Mouse (Mus musculus) MEL (cell line): ENCODE data around the gene Tspan18. TPM values are rescaled to one million over a fixed set of nuclear protein-coding genes. Genes with fewer than 3 reads are reported as not detected.

Experiments
- DNase-seq: peaks from one replicate; pipeline ENCODE4 v3.0.0; 2011; ENCODE audit warnings: low read depth, low spot score
- H3K27ac ChIP-seq: 2 replicates; pipeline ENCODE4 v1.5.1; 2012; ENCODE audit warnings: low read depth, mild to moderate bottlenecking, control low read depth, low read length, moderate library complexity; ENCODE audit not compliant: control insufficient read depth
- H3K27me3 ChIP-seq, 2 experiments: fragments of 150-350 bp in 1 of 2; sonication (generic) in 1 of 2; 2 replicates each; pipeline ENCODE4 v1.6.1; 2012; ENCODE audit warnings: low read length in 2 of 2, mild to moderate bottlenecking in 2 of 2, improper control_type of control experiment in 1 of 2, moderate library complexity in 1 of 2; ENCODE audit not compliant: insufficient read depth in 2 of 2, control insufficient read depth in 1 of 2
- H3K36me3 ChIP-seq, 2 experiments: 2 replicates each; pipeline ENCODE4 v1.6.1; 2012 to 2014; ENCODE audit warnings: low read length in 2 of 2, improper control_type of control experiment in 1 of 2, inconsistent platforms in 1 of 2, mild to moderate bottlenecking in 1 of 2; ENCODE audit not compliant: insufficient read depth in 2 of 2, control insufficient read depth in 1 of 2
- H3K4me1 ChIP-seq, 2 experiments: fragments of 150-350 bp in 1 of 2; sonication (generic) in 1 of 2; 2 replicates each; pipeline ENCODE4 v1.6.1; 2012; ENCODE audit warnings: low read length in 2 of 2, improper control_type of control experiment in 1 of 2, mild to moderate bottlenecking in 1 of 2; ENCODE audit not compliant: insufficient read depth in 2 of 2, control insufficient read depth in 1 of 2
- H3K4me3 ChIP-seq, 2 experiments: fragments of 150-350 bp in 1 of 2; sonication (generic) in 1 of 2; 2 replicates each; pipeline ENCODE4 v1.5.1; 2012; ENCODE audit warnings: low read depth in 2 of 2, low read length in 2 of 2, mild to moderate bottlenecking in 2 of 2, moderate library complexity in 2 of 2, control low read depth in 1 of 2, improper control_type of control experiment in 1 of 2; ENCODE audit not compliant: control insufficient read depth in 1 of 2, insufficient read depth in 1 of 2
- H3K79me2 ChIP-seq: 2 replicates; pipeline ENCODE4 v1.6.1; 2012; ENCODE audit warnings: mild to moderate bottlenecking, low read length, moderate library complexity; ENCODE audit not compliant: control insufficient read depth, poor library complexity, insufficient read depth
- H3K9ac ChIP-seq: 2 replicates; pipeline ENCODE4 v1.6.1; 2012; ENCODE audit warnings: low read depth, mild to moderate bottlenecking, control low read depth, low read length, moderate library complexity; ENCODE audit not compliant: control insufficient read depth, poor library complexity, severe bottlenecking
- H3K9me3 ChIP-seq: fragments of 150-350 bp; sonication (generic); replicated peaks from 2 replicates; pipeline ENCODE4 v1.6.1; 2012; ENCODE audit warnings: mild to moderate bottlenecking, low read length, improper control_type of control experiment, moderate library complexity; ENCODE audit not compliant: insufficient read depth
- BHLHE40 ChIP-seq: IDR thresholded peaks from 2 replicates; pipeline ENCODE4 v1.6.1; 2012; ENCODE audit warnings: low read depth, mild to moderate bottlenecking, inconsistent platforms, low read length, improper control_type of control experiment, borderline replicate concordance
- CHD2 ChIP-seq: IDR thresholded peaks from 2 replicates; pipeline ENCODE4 v1.6.1; 2011; ENCODE audit warnings: low read length, improper control_type of control experiment
- EP300 ChIP-seq, 2 experiments: IDR thresholded peaks; 2 replicates each; pipeline ENCODE4 v1.6.1; 2011; ENCODE audit warnings: improper control_type of control experiment in 2 of 2, low read length in 2 of 2, low read depth in 1 of 2, mild to moderate bottlenecking in 1 of 2
- GABPA ChIP-seq: IDR thresholded peaks from 2 replicates; pipeline ENCODE4 v1.6.1; 2012; ENCODE audit warnings: low read depth, mild to moderate bottlenecking, inconsistent platforms, low read length, improper control_type of control experiment, moderate library complexity
- MAFK ChIP-seq: IDR thresholded peaks from 2 replicates; pipeline ENCODE4 v1.6.1; 2011; ENCODE audit warnings: low read depth, mild to moderate bottlenecking, low read length, improper control_type of control experiment, borderline replicate concordance
- MAZ ChIP-seq: IDR thresholded peaks from 2 replicates; pipeline ENCODE4 v1.6.1; 2012; ENCODE audit warnings: low read depth, mild to moderate bottlenecking, inconsistent platforms, low read length, improper control_type of control experiment
- MEF2A ChIP-seq: IDR thresholded peaks from 2 replicates; pipeline ENCODE4 v1.6.1; 2014; ENCODE audit warnings: low read depth, mild to moderate bottlenecking, inconsistent platforms, low read length, improper control_type of control experiment; ENCODE audit not compliant: poor library complexity, insufficient replicate concordance, severe bottlenecking; ENCODE audit errors: extremely low read depth
- MXI1 ChIP-seq: IDR thresholded peaks from 2 replicates; pipeline ENCODE4 v1.6.1; 2011; ENCODE audit warnings: mild to moderate bottlenecking, low read depth, low read length, improper control_type of control experiment
- NELFE ChIP-seq: IDR thresholded peaks from 2 replicates; pipeline ENCODE4 v1.6.1; 2011; ENCODE audit warnings: low read depth, low read length, improper control_type of control experiment
- POLR2A ChIP-seq, 2 experiments: IDR thresholded peaks; 2 replicates each; pipeline ENCODE4 v1.6.1; 2011 to 2012; ENCODE audit warnings: low read length in 2 of 2, mild to moderate bottlenecking in 2 of 2, control low read depth in 1 of 2, improper control_type of control experiment in 1 of 2, low read depth in 1 of 2, moderate library complexity in 1 of 2; ENCODE audit not compliant: control insufficient read depth in 1 of 2, insufficient read depth in 1 of 2, poor library complexity in 1 of 2
- POLR2AphosphoS2 ChIP-seq: IDR thresholded peaks from 2 replicates; pipeline ENCODE4 v1.6.1; 2011; ENCODE audit warnings: low read length, improper control_type of control experiment
- POLR2AphosphoS5 ChIP-seq: IDR thresholded peaks from 2 replicates; pipeline ENCODE4 v1.6.1; 2012; ENCODE audit warnings: low read depth, borderline replicate concordance, mild to moderate bottlenecking, inconsistent platforms, low read length, moderate library complexity, mixed read lengths
- RCOR1 ChIP-seq: IDR thresholded peaks from 2 replicates; pipeline ENCODE4 v1.6.1; 2012; ENCODE audit warnings: low read depth, mild to moderate bottlenecking, inconsistent platforms, low read length, improper control_type of control experiment
- TAL1 ChIP-seq: IDR thresholded peaks from 2 replicates; pipeline ENCODE4 v1.6.1; 2012; ENCODE audit warnings: mild to moderate bottlenecking, inconsistent platforms, low read length, moderate library complexity, mixed read lengths
- UBTF ChIP-seq: IDR thresholded peaks from 2 replicates; pipeline ENCODE4 v1.6.1; 2012; ENCODE audit warnings: low read depth, mild to moderate bottlenecking, inconsistent platforms, low read length, improper control_type of control experiment, moderate library complexity, borderline replicate concordance; ENCODE audit not compliant: insufficient read depth
- USF2 ChIP-seq, 2 experiments: IDR thresholded peaks; 2 replicates each; pipeline ENCODE4 v1.6.1; 2011 to 2012; ENCODE audit warnings: improper control_type of control experiment in 2 of 2, low read length in 2 of 2, borderline replicate concordance in 1 of 2, inconsistent platforms in 1 of 2, low read depth in 1 of 2, mild to moderate bottlenecking in 1 of 2; ENCODE audit not compliant: insufficient read depth in 1 of 2
- ZMIZ1 ChIP-seq: IDR thresholded peaks from 2 replicates; pipeline ENCODE4 v1.6.1; 2012; ENCODE audit warnings: low read depth, mild to moderate bottlenecking, inconsistent platforms, low read length, improper control_type of control experiment, moderate library complexity
- ZNF384 ChIP-seq: IDR thresholded peaks from 2 replicates; pipeline ENCODE4 v1.6.1; 2012; ENCODE audit warnings: low read depth, mild to moderate bottlenecking, inconsistent platforms, low read length, improper control_type of control experiment
- polyA plus RNA-seq, 2 experiments: library from polyadenylated mRNA; stranded (reverse) in 1 of 2; unstranded in 1 of 2; fragments of >175 nt in 1 of 2; fragments of >200 nt in 1 of 2; gene quantifications; 2 replicates each; pipeline versions ENCODE4 v1.2.1 to v1.2.4; 2012; ENCODE audit warnings: low replicate concordance in 2 of 2, low read depth in 1 of 2; ENCODE audit not compliant: insufficient read length in 2 of 2, insufficient read depth in 1 of 2, missing spikeins in 1 of 2
- total RNA-seq: library from RNA; depleted of rRNA; stranded (reverse); fragments of 300-350 nt; gene quantifications from 2 replicates; pipeline ENCODE4 v1.2.3, GENCODE M21; 2012

Gene Tspan18
- total and polyA plus RNA-seq, 3 experiments, result 2.2 to 4.4 TPM; not detected in 1

- peaks cover 0 to 5% of the 10 kb centered on the region in 2 experiments; a peak in 1 of 4 replicates for H3K4me1 ChIP-seq
- DNase-seq, result no peak
- no peak overlapping the region for H3K4me3 ChIP-seq
- no peaks in the 10 kb centered on the region for H3K9me3 ChIP-seq
- TF ChIP-seq RCOR1, result no peak
- H3K27me3 ChIP-seq, result peaks cover 2 to 9% of the 10 kb centered on the region in 2 experiments
- no peaks in the 10 kb centered on the region for H3K36me3 ChIP-seq
- H3K79me2 ChIP-seq, result no peaks in the 10 kb centered on the region
- no peak overlapping the region for H3K27ac ChIP-seq
- H3K9ac ChIP-seq, result no peak overlapping the region
Observed at GRCm38 (mm10) chr2:93191488-93192181, 142.7 kb downstream of the Tspan18 start.

- TF ChIP-seq MEF2A (no peak), MAFK (no peak), USF2 (IDR thresholded peaks at IDR 0.05; ENCODE audit: borderline replicate concordance in 1 of 2, insufficient read depth in 1 of 2, low read depth in 1 of 2, low read length in 2 of 2) (no peak), GABPA (no peak), NELFE (no peak), EP300 (IDR thresholded peaks at IDR 0.05; ENCODE audit: low read depth in 1 of 2, low read length in 2 of 2) (no peak), POLR2AphosphoS2 (no peak), POLR2A (IDR thresholded peaks at IDR 0.05; ENCODE audit: control insufficient read depth in 1 of 2, insufficient read depth in 1 of 2, low read depth in 1 of 2, low read length in 2 of 2, poor library complexity in 1 of 2) (no peak), CHD2 (no peak), MAZ (no peak), BHLHE40 (no peak), ZNF384 (no peak), ZMIZ1 (no peak), POLR2AphosphoS5 (no peak), UBTF (no peak), MXI1 (no peak), TAL1 (no peak)
- TF ChIP-seq, all 39 proteins: peak for 0
- no peak overlapping the region for H3K9ac ChIP-seq
- H3K4me1 ChIP-seq, result peaks cover 0 to 5% of the 10 kb centered on the region in 2 experiments; a peak in 1 of 4 replicates
- H3K9me3 ChIP-seq, result no peaks in the 10 kb centered on the region
- no peak overlapping the region for H3K4me3 ChIP-seq
- H3K27ac ChIP-seq, result no peak overlapping the region
- no peaks in the 10 kb centered on the region for H3K79me2 ChIP-seq
- H3K27me3 ChIP-seq, result peaks cover 2 to 9% of the 10 kb centered on the region in 2 experiments
- DNase-seq, result no peak
- H3K36me3 ChIP-seq, result no peaks in the 10 kb centered on the region
Observed at GRCm38 (mm10) chr2:93190771-93191487, 143.4 kb downstream of the Tspan18 start.
